Mouse (Mus musculus) right cerebral cortex, postnatal 25 days (tissue): ENCODE measurements around the gene Mtus2.

Experiments used
- DNase-seq: peaks from one replicate; pipeline ENCODE4 v3.0.0; 2022

Mtus2 gene

GRCm38 (mm10) chr5:148052846-148053608 is 95.9 kb downstream of the Mtus2 start:
- DNase-seq: peak; percentile 9

GRCm38 (mm10) chr5:148053609-148053990 is 96.5 kb downstream of the Mtus2 start:
- no peak for DNase-seq

- DNase-seq: no peak
Measured at GRCm38 (mm10) chr5:148056831-148057230, 99.7 kb downstream of the Mtus2 start.

- DNase-seq: no peak
Measured at GRCm38 (mm10) chr5:148057433-148057832, 100.3 kb downstream of the Mtus2 start.

- DNase-seq: no peak
Measured at GRCm38 (mm10) chr5:148059339-148059738, 102.2 kb downstream of the Mtus2 start.

- no peak for DNase-seq
Measured at GRCm38 (mm10) chr5:148061869-148062268, 104.7 kb downstream of the Mtus2 start.

GRCm38 (mm10) chr5:148063745-148064144 is 106.6 kb downstream of the Mtus2 start:
- DNase-seq: no peak

GRCm38 (mm10) chr5:148065251-148065650 is 108.1 kb downstream of the Mtus2 start:
- no peak for DNase-seq

GRCm38 (mm10) chr5:148069909-148070308 is 112.8 kb downstream of the Mtus2 start:
- DNase-seq: no peak

GRCm38 (mm10) chr5:148071800-148072199 is 114.7 kb downstream of the Mtus2 start:
- no peak for DNase-seq

GRCm38 (mm10) chr5:148073461-148073860 is 116.3 kb downstream of the Mtus2 start:
- no peak for DNase-seq

GRCm38 (mm10) chr5:148079732-148080131 is 122.6 kb downstream of the Mtus2 start:
- DNase-seq: no peak

- DNase-seq: no peak
Measured at GRCm38 (mm10) chr5:148083541-148083940, 126.4 kb downstream of the Mtus2 start.

GRCm38 (mm10) chr5:148084766-148085165 is 127.6 kb downstream of the Mtus2 start:
- DNase-seq: no peak

GRCm38 (mm10) chr5:148087796-148088195 is 130.7 kb downstream of the Mtus2 start:
- DNase-seq: no peak

- peak; percentile 65 for DNase-seq
Measured at GRCm38 (mm10) chr5:148090191-148090821, 133.2 kb downstream of the Mtus2 start.

GRCm38 (mm10) chr5:148094640-148095039 is 137.5 kb downstream of the Mtus2 start:
- no peak for DNase-seq

- DNase-seq: no peak
Measured at GRCm38 (mm10) chr5:148099356-148099755, 142.2 kb downstream of the Mtus2 start.

GRCm38 (mm10) chr5:148107324-148107723 is 150.2 kb downstream of the Mtus2 start:
- no peak for DNase-seq

- no peak for DNase-seq
Measured at GRCm38 (mm10) chr5:148107890-148108289, 150.8 kb downstream of the Mtus2 start.

GRCm38 (mm10) chr5:148108314-148108713 is 151.2 kb downstream of the Mtus2 start:
- DNase-seq: no peak

- no peak for DNase-seq
Measured at GRCm38 (mm10) chr5:148115207-148115817, 158.2 kb downstream of the Mtus2 start.

GRCm38 (mm10) chr5:148124354-148124753 is 167.2 kb downstream of the Mtus2 start:
- no peak for DNase-seq
